Mouse (Mus musculus): ENCODE data around the gene Klhdc2.

DNA sequence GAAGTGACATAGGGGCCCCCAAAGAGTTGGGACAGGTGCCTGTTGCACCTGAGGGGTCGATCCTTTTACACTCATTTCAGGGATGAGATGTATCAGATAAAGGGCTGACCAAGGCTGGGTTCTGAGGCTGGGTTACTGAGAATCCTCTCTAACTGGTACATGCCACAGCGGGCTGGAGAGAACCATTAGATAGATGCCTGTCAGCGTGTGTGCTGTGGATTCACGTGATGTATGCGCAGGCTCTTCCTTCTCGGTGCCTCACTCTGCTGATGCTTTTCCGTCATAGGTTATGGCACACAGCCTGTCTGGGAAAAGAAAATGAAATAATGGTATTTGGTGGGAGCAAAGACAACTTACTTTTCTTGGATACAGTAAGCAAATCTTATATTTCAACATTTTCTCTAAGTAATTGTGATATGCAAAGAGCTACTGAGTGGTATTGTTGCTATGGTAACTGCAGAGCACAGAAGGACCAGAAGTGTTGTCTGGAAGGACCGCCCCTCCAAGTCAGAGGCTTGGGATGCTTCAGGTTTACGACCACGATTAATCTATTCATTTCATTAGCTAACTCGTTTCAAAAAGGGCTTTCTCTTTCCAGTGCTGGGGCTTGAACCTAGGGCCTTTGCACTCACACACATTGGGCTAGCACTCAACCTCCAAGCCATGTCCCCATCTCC lies 28.4 kb upstream of the Klhdc2 start:
- TF ChIP-seq ZC3H11A (IDR thresholded peaks at IDR 0.05; ENCODE audit: borderline replicate concordance, low read depth, low read length) (no peak), MAFK (IDR thresholded peaks at IDR 0.05; ENCODE audit: insufficient read depth, low read depth, low read length) (no peak), HCFC1 (IDR thresholded peaks at IDR 0.05; ENCODE audit: borderline replicate concordance, insufficient read depth, low read length) (no peak), CHD2 (IDR thresholded peaks at IDR 0.05; ENCODE audit: low read depth, low read length) (no peak), ZNF384 (IDR thresholded peaks at IDR 0.05; ENCODE audit: low read depth, low read length) (no peak)

All from ES-E14 (cell line).